Mouse (Mus musculus) regulatory T cell (primary cell): Measurements from ENCODE around the gene Rtl8c.
"Not testable (repeated sequence)": the region's sequence is repeated elsewhere in the genome, so short reads cannot be mapped to it uniquely, and the experiment has no call there.

Experiments
- in situ Hi-C: fragments of 300-600 bp; cut with MboI, MseI; formaldehyde crosslinking; loops from one replicate; pipeline ENCODE4 v1.15.1; 2025; ENCODE audit warnings: high pct_unique_total_duplicates

Rtl8c gene

DNA sequence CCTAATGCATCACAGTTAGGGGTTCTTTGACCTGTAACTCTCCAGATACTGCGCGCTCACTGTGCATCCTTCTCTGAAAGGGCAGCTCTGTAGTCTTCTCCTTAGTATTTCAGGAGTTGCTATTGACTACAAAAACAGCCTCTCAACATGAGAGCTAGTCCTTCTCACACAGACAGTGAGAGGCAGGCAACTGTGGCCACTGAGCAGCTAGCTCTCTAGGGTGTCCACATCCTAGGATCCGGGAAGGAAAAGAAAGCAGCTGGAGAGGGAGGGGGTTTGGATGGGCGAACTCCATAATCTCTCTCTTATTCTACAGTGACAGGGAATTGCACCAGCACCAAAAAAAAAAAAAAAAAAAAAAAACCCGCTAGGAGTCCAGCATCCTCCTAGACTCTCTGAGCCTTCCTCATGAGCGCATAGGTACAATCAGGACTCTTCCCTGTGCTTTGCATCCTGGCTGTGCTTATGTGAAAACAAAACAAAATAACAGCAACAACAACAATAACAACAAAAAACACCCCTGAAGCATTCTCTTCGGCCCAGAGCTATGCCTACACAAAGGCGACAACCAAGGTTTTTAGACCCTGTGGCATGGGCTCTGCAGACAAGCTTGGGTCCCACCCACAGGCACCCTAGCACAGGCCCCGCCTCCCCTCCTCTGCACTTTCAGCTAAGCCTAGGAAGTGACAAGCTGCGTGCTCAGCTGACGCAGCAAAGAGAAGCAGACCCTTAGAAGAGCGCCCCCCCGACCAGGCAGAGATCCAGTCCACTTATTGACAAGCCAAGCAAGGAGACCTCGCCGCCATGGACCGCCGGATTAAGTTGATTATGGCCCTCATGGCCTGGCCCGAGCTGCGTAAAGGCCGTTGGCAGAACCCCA, at the start of gene Rtl8c:
Rtl8c (plus strand) TSS at position 791 of the 880 bp plus-strand sequence.
- in situ Hi-C loops: loop anchor here (25.0 kb wide), 1 partner anchor 1355 kb away; no protein-coding TSS in a partner anchor

- in situ Hi-C loops: no loop called here
These were observed 28.5 kb upstream of the Rtl8c start for GRCm38 (mm10) chrX:53579311-53579710.

DNA sequence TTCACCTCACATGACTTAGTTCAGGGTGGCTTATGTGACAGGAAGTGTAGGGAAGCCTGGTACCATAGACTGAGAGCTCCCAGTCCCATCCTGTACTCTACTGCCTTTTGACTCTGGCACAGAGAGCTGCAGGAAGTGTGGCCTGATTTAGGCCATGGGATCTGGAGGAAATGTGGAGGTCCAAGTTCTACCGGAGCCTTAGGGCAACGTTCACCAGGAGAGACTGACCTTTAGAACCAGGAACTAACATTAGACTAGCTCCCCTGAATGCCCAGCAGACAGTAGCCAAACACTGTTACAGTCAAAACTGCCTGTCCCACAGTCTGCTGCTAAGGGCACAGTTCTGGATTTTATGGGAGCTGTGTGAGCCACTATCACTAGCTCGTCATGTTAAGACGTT, 26.4 kb upstream of the Rtl8c start:
- in situ Hi-C loops: loop anchor here (5.0 kb wide), 2 partner anchors 106 to 114 kb away; no protein-coding TSS in a partner anchor

DNA sequence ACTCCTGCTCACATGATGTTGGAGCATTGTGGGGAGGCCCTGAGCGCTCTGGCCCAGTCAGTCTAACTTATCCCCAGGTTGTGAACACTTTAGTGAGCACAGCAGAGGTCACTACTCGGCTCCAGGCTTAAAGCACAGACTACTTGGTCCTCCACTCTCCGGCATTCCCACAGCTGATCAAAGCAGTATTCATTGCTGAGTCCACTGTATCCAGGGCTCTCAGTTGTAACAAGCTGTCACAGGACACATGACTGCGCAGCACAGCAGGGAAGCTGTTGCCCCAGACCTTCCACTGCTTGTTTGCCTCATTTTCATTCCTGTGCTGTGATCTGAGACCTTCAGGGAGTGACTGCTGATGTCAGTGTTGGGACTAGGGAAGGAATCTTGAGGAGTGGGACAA, 24.4 kb upstream of the Rtl8c start:
- in situ Hi-C loops: loop anchor here (5.0 kb wide), 2 partner anchors 104 to 116 kb away; no protein-coding TSS in a partner anchor

GRCm38 (mm10) chrX:53599993-53600392, 7.8 kb upstream of the Rtl8c start:
- in situ Hi-C loops: loop anchor here (5.0 to 25.0 kb wide), 3 partner anchors 72 to 1362 kb away; partner anchors contain the start of gene Rtl8b

- in situ Hi-C loops: loop anchor here (25.0 kb wide), 1 partner anchor 1356 kb away; no protein-coding TSS in a partner anchor
These were observed 1.7 kb upstream of the Rtl8c start for GRCm38 (mm10) chrX:53606176-53606575.

DNA sequence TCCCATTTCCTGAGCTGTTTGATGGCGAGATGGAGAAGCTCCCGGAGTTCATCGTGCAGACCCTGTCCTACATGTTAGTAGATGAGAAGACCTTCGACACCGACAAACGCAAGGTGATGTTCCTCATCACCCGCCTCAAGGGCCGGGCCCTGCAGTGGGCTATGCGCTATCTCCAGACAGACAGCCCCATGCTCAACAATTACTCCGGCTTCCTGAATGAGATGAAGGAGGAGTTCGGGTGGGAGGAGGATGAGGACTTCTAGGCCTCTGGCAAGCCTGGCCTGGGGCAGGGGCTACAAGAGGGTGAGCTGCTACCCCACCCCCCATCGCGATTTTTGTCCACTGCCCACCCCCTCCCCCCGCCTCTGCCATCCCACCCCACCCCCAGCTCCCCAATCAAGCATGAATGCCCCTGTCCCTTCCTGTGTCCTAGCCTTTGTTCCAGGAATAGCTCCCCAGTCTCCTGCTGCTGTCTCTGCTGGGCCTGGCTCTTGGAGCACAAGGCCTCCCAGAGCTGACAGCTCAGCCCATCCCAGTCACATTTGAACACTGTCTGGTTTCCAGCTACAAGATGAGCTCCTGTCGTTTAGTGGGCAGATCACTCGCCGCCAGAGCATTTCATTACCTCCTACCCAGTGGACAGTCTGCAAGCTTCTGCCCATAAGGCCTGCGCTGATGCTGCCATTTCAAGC, 436 bp downstream of the Rtl8c start:
- in situ Hi-C loops: loop anchor here (25.0 kb wide), 1 partner anchor 1354 kb away; no protein-coding TSS in a partner anchor

DNA sequence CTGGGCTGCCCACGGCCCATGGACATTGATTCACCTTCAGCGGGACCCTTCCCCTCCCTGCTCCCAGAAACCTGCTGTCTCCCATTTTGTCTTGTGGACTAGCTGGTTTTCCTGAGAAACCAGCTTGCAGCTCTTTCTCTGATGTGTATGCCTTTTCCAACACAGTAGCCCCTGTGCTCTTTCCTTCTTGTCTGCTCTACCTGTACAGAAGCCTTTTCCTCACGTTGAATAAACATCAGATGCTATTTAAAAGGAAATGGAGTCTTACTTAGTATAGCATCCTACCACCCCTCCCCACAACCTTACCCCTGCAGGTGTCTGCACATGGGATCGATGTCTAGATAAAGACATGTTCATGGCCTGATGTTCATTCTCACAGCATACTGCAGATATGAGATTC, 1.0 kb downstream of the Rtl8c start, which contains the start of gene Gm14597:
Gm14597 (minus strand) TSS at position 101 of the 400 bp plus-strand sequence.
- in situ Hi-C loops: loop anchor here (25.0 kb wide), 1 partner anchor 1353 kb away; no protein-coding TSS in a partner anchor

DNA sequence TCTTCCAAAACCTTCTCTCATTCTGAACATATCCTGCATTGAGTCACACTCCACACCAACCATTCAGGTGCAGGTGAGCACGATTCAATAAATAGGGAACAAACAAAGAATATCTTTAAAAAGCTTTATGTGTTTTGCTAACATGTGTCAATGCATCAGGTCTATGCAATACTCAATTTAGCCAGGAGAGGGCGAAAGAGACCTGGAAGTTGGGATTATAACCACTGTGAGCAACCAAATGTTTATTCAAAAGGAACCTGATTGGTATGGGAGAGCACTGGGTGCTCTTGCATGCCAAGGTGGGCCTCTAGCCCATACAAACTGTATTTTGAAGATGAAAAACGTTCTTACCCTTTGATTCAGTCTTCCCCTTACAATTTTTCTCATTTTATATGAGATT, 2.7 kb downstream of the Rtl8c start:
- in situ Hi-C loops: loop anchor here (25.0 kb wide), 1 partner anchor 1352 kb away; no protein-coding TSS in a partner anchor

DNA sequence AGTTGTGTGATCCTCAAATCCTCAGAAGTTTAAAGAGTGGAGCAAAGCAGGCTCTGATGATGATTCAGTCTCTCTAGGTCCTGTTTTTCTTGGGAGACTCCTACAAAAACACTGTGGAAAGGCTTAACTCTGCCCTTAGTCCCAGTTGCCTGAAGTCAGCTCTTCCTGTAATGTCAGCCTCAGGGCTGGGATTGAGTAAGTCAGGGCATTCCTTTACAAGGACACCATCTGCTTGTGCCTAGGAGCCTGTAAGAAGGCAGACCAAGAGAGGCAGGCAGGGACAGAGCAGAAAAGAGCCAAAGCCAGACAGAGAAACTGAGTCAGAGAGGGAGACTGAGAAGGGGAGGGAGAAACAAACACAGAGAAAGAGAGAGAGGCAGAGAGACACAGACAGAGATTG, 3.6 kb downstream of the Rtl8c start:
- in situ Hi-C loops: loop anchor here (25.0 kb wide), 1 partner anchor 1351 kb away; no protein-coding TSS in a partner anchor

GRCm38 (mm10) chrX:53638107-53638506, 30.3 kb downstream of the Rtl8c start:
- in situ Hi-C loops: not testable (repeated sequence)

DNA sequence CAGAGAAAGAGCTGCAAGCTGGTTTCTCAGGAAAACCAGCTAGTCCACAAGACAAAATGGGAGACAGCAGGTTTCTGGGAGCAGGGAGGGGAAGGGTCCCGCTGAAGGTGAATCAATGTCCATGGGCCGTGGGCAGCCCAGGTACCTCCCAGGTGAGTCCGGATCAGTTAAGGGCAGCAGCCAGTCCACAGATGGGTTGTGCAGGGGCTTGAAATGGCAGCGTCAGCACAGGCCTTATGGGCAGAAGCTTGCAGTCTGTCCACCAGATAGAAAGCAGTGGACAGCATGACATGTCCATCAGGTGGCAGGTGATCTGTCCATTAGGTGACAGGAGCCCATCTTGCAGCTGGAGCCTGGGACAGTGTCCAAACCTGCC, 34.8 kb downstream of the Rtl8c start:
- in situ Hi-C loops: not testable (repeated sequence)

GRCm38 (mm10) chrX:53642980-53643961, 35.4 kb downstream of the Rtl8c start, which contains the start of gene Rtl8a:
Gene Rtl8a, minus strand, starts transcription at chrX:53643682.
- in situ Hi-C loops: not testable (repeated sequence)

DNA sequence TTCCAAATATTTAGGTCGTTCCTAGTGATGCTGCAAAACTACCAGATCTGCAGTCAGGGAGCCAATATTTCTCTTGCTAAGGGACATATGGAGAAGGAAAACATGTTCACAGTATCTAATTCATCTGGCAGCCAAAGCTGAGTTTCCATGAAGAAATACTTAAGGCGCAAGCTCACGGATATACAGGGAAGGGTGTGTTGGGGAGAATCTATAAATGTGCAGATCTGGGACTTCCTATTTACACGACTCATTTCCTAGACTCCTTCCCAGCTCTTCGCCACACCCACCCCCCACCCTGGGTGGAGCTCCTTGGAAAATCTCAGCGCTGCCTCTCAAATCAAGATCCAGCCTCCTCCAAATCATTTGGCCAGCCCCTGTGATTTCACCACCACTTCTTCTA, 38.1 kb downstream of the Rtl8c start:
- in situ Hi-C loops: no loop called here

DNA sequence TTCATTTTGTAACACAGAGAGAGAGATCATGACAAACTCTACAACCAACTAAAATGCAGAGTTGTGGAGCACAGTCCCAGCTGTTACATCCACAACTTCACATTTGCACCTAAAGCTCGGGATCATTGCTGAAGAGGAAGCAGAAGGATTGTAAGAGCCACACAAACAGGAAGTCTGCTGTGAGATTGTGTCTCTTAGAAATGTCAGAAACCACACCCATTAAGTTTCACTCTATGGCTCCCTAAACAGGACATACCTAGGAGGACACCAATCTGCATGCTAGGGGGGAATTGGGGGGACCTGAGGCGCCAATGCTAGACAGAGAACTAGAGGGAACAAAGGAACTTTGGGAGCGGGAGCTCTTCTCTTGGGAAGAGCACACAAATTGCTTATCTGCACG, 45.1 kb downstream of the Rtl8c start:
- in situ Hi-C loops: not testable (repeated sequence)
